Mouse (Mus musculus): ENCODE measurements around the gene Gm3250.

Gm3250 gene

DNA sequence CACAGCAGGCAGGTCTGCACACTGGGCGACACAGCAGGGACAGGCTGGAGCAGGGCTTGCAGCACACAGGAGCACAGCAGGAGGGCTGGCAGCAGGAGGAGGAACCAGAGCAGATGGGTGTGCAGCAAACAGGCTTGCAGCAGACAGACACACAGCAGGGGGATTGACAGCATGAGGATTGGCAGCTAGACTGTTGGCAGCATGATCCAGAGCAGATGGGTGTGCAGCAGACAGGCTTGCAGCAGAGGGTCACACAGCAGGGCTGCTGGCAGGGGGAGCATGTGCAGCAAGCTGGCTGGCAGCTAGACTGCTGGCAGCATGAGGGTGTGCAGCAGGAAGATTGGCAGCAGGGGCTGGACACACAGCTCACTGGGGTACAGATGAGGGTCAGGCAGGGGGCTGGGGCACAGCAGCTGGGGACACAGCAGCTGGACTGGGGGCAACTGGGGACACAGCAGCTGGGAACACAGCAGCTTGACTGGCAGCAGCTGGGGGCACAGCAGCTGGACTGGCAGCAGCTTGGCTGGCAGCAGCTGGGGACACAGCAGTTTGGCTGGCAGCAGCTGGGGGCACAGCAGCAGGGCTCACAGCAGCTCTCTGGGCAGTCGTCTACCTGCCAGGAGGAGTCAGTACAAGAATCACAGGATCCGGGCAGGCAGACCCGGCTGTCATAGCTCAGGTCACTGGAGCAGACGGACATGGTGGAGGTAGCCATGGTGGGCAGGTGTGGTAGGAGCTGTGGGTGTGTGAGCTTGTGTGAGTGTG, 40.2 kb downstream of the Gm3250 start, which contains the start of gene Gm18596:
Gene Gm18596, minus strand, starts transcription at position 715 of the 765 bp plus-strand sequence.
- DNase-seq = peak; percentile 13

DNA sequence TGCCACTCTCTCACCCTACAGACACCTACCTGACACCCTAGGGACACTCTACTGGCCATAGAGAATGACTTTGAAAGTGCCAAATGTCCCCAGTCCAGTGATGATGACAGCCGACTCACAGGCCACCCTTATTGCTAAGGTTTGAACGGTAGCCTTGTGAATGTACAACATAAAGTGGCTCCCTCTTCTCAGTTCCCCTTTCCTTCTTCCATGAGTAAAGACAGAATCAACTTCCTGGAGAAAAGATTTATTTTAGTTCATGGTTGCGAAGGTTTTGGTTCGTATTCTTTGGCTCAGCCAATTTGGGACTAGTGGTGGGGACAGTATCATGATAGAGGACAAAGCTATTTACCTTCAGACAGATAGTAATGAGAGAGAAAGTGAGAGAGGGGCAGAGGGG, 43.4 kb downstream of the Gm3250 start:
- DNase-seq = no peak

DNA sequence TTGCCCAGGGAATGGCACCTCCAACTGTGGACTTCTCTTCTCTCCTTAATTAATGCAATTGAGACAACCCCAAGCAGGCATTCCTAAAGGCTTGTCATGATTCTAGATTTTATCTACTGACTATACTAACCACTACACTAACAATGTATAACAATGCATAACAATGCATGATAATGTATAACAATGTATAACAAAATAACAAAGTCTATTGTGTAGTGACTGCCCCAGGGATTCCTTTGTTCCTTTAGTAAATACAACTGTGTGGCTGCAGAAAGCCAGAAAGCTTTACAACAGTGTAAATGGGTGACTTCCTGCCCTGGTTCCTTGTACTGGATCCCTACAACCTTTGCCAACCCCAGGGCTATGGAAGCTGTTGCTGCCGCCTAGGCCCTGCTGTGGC, 46.4 kb downstream of the Gm3250 start:
- no peak for DNase-seq
